Mouse (Mus musculus) embryo, embryonic 9.5 days (tissue): ENCODE measurements around the gene Mfap1a.

Experiments used
- DNase-seq: peaks from one replicate; pipeline ENCODE4 v3.0.0-alpha.2; 2017; ENCODE audit errors: extremely low spot score

Mfap1a gene

DNA sequence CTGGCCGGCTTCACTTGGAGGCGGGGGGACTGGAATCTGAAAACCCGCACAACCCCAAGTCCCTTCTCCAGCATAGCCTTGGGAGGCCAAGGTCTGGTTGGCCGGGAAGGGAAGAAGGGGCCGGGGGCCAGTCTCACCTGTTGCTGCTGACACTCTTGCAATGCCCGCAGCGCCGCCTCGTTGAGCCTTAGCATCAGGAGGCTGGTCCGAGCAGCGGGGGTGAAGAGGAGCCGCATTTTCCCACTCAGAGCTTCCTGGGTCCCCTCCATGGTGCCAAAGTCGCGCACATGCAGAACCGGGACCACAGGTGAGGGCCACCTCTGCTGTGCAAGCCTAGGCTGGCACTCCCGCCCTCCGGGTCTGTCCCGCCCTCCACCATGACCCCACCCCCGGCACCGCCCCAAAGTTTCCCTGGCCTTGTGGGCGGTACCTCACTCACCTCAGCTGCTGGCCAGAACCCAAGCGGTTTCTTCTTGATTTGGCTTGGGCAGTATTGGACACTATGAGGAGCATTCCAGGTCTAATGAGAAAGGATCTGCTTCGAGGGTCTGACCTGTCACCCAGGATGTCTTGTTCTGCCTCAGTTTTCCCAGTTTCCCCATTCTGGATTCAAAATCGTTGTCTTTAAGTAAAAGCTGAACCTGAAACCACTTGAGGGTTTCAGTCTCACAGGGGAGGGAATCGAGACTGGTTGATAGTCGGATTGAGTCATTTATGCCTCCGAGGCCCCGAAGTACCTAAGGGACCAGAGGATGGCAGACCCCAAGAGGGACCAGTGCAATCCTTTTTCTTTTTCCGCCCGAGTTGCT lies 64.0 kb downstream of the Mfap1a start:
- peak; percentile 79 for DNase-seq
